Mouse (Mus musculus): Measurements from ENCODE around the gene Cox5a. TPM values are rescaled to one million over a fixed set of nuclear protein-coding genes. Genes with fewer than 3 reads are reported as not detected.

Cox5a gene
- total RNA-seq, 1 experiment from 2014 or later = 31.7 TPM

GRCm38 (mm10) chr9:57522861-57523246, 1.8 kb downstream of the Cox5a start:
- ATAC-seq (ENCODE audit: extremely low read depth, insufficient number of reproducible peaks, low FRiP score, poor library complexity, severe bottlenecking) = no peak

GRCm38 (mm10) chr9:57523754-57524153, 2.7 kb downstream of the Cox5a start:
- peak; percentile 50; the same call in 1 of the 2 replicates for ATAC-seq (ENCODE audit: extremely low read depth, insufficient number of reproducible peaks, low FRiP score, poor library complexity, severe bottlenecking)

- ATAC-seq (ENCODE audit: extremely low read depth, insufficient number of reproducible peaks, low FRiP score, poor library complexity, severe bottlenecking) = no peak
Observed at GRCm38 (mm10) chr9:57524439-57524838, 3.4 kb downstream of the Cox5a start.

- ATAC-seq (ENCODE audit: extremely low read depth, insufficient number of reproducible peaks, low FRiP score, poor library complexity, severe bottlenecking) = no peak
Observed at GRCm38 (mm10) chr9:57525516-57525915, 4.4 kb downstream of the Cox5a start.

- no peak for ATAC-seq (ENCODE audit: extremely low read depth, insufficient number of reproducible peaks, low FRiP score, poor library complexity, severe bottlenecking)
Observed at GRCm38 (mm10) chr9:57526435-57526834, 5.4 kb downstream of the Cox5a start.

GRCm38 (mm10) chr9:57531946-57532345, 10.9 kb downstream of the Cox5a start:
- ATAC-seq (ENCODE audit: extremely low read depth, insufficient number of reproducible peaks, low FRiP score, poor library complexity, severe bottlenecking) = no peak

GRCm38 (mm10) chr9:57536362-57536761, 15.3 kb downstream of the Cox5a start:
- ATAC-seq (ENCODE audit: extremely low read depth, insufficient number of reproducible peaks, low FRiP score, poor library complexity, severe bottlenecking) = no peak

- peak; percentile 84 for ATAC-seq (ENCODE audit: extremely low read depth, insufficient number of reproducible peaks, low FRiP score, poor library complexity, severe bottlenecking)
Observed at GRCm38 (mm10) chr9:57537044-57537727, 16.1 kb downstream of the Cox5a start, which contains the start of gene Fam219b. Gene Fam219b, plus strand, starts transcription at chr9:57537528.

- no peak for ATAC-seq (ENCODE audit: extremely low read depth, insufficient number of reproducible peaks, low FRiP score, poor library complexity, severe bottlenecking)
Observed at GRCm38 (mm10) chr9:57537728-57538181, 16.7 kb downstream of the Cox5a start.

GRCm38 (mm10) chr9:57539550-57539949, 18.5 kb downstream of the Cox5a start:
- no peak for ATAC-seq (ENCODE audit: extremely low read depth, insufficient number of reproducible peaks, low FRiP score, poor library complexity, severe bottlenecking)

GRCm38 (mm10) chr9:57541312-57541711, 20.2 kb downstream of the Cox5a start:
- ATAC-seq (ENCODE audit: extremely low read depth, insufficient number of reproducible peaks, low FRiP score, poor library complexity, severe bottlenecking) = peak; percentile 46; the same call in 1 of the 2 replicates

GRCm38 (mm10) chr9:57543951-57544350, 22.9 kb downstream of the Cox5a start:
- ATAC-seq (ENCODE audit: extremely low read depth, insufficient number of reproducible peaks, low FRiP score, poor library complexity, severe bottlenecking) = no peak

GRCm38 (mm10) chr9:57547287-57547686, 26.2 kb downstream of the Cox5a start:
- no peak for ATAC-seq (ENCODE audit: extremely low read depth, insufficient number of reproducible peaks, low FRiP score, poor library complexity, severe bottlenecking)

- ATAC-seq (ENCODE audit: extremely low read depth, insufficient number of reproducible peaks, low FRiP score, poor library complexity, severe bottlenecking) = no peak
Observed at GRCm38 (mm10) chr9:57547869-57548268, 26.8 kb downstream of the Cox5a start.

GRCm38 (mm10) chr9:57549186-57549585, 28.1 kb downstream of the Cox5a start:
- ATAC-seq (ENCODE audit: extremely low read depth, insufficient number of reproducible peaks, low FRiP score, poor library complexity, severe bottlenecking) = no peak

GRCm38 (mm10) chr9:57550126-57550862, 29.2 kb downstream of the Cox5a start:
- no peak for ATAC-seq (ENCODE audit: extremely low read depth, insufficient number of reproducible peaks, low FRiP score, poor library complexity, severe bottlenecking)

- no peak for ATAC-seq (ENCODE audit: extremely low read depth, insufficient number of reproducible peaks, low FRiP score, poor library complexity, severe bottlenecking)
Observed at GRCm38 (mm10) chr9:57552139-57552887, 31.2 kb downstream of the Cox5a start, which contains the start of gene Mpi. Gene Mpi, minus strand, starts transcription at chr9:57552763.

- no peak for ATAC-seq (ENCODE audit: extremely low read depth, insufficient number of reproducible peaks, low FRiP score, poor library complexity, severe bottlenecking)
Observed at GRCm38 (mm10) chr9:57553119-57553518, 32.0 kb downstream of the Cox5a start.

- ATAC-seq (ENCODE audit: extremely low read depth, insufficient number of reproducible peaks, low FRiP score, poor library complexity, severe bottlenecking) = no peak
Observed at GRCm38 (mm10) chr9:57554753-57555152, 33.7 kb downstream of the Cox5a start.
